Mouse (Mus musculus): ENCODE data around the gene Katnbl1. TPM values are rescaled to one million over a fixed set of nuclear protein-coding genes. Genes with fewer than 3 reads are reported as not detected.
A peak's percentile ranks its signal among the peaks of the same experiment; 100 is the strongest.

The Katnbl1 gene
- polyA plus RNA-seq, 1 experiment from 2014 or later, result 44.6 TPM

- TF ChIP-seq CTCF (IDR thresholded peaks at IDR 0.05; ENCODE audit: low read depth), result no peak
- DNase-seq, result no peak
Observed at GRCm38 (mm10) chr2:112369941-112370340, 9.1 kb upstream of the Katnbl1 start.

DNA sequence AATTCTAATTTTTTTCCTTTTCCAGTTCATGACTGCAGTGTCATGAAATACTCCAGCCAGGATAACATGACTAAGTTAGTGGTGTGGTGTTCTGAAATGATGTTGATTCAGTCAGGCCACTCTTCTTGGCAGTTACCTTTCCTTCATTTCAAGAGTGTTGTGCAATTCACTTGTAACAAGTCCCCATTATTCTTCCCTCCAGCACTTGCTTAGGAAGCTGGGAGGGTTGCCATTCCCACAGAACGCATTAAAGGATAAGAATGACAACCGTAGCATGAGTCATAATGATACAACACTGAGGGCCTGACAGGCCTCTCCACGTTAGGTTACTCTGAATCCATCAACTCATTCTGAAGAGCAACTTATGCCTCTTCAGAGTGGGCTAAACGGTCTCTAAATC lies 5.9 kb upstream of the Katnbl1 start:
- H3K9me3 ChIP-seq (ENCODE audit: low read depth, low read length), result no peaks in the 10 kb centered on the region
- H3K27ac ChIP-seq (ENCODE audit: low read depth), result no peak overlapping the region
- DNase-seq (no peak), ATAC-seq (ENCODE audit: insufficient read depth) (no peak)
- H3K9ac ChIP-seq, result no peak overlapping the region
- no peak overlapping the region for H3K4me2 ChIP-seq
- H3K4me3 ChIP-seq (ENCODE audit: low read depth, low read length), result no peak overlapping the region
- 49% methylated on average over 4 of the region's 4 CpGs for WGBS
- H3K4me1 ChIP-seq (ENCODE audit: insufficient read depth), result no peaks in the 10 kb centered on the region
- no peaks in the 10 kb centered on the region for H3K27me3 ChIP-seq (ENCODE audit: insufficient read depth, low read length)
- no peaks in the 10 kb centered on the region for H3K36me3 ChIP-seq (ENCODE audit: insufficient read depth)
- TF ChIP-seq CTCF (IDR thresholded peaks at IDR 0.05; ENCODE audit: low read depth), result no peak

More at GRCm38 (mm10) chr2:112369941-112370340, 9.1 kb upstream of the Katnbl1 start:
- ATAC-seq (ENCODE audit: insufficient read depth), result no peak
- Histone ChIP-seq H3K36me3 (ENCODE audit: insufficient read depth) (no peaks in the 10 kb centered on the region), H3K4me1 (ENCODE audit: insufficient read depth) (no peaks in the 10 kb centered on the region), H3K9me3 (ENCODE audit: low read depth, low read length) (no peaks in the 10 kb centered on the region), H3K27ac (ENCODE audit: low read depth) (no peak overlapping the region), H3K27me3 (ENCODE audit: insufficient read depth, low read length) (no peaks in the 10 kb centered on the region), H3K4me2 (no peak overlapping the region), H3K4me3 (ENCODE audit: low read depth, low read length) (no peak overlapping the region), H3K9ac (no peak overlapping the region)
- WGBS, result 53% methylated on average over 5 of the region's 5 CpGs

GRCm38 (mm10) chr2:112374610-112375009 lies 4.4 kb upstream of the Katnbl1 start:
- no peak for TF ChIP-seq CTCF (IDR thresholded peaks at IDR 0.05; ENCODE audit: low read depth)
- peak; percentile 27 for DNase-seq
- no peak overlapping the region for H3K4me3 ChIP-seq (ENCODE audit: low read depth, low read length)
- H3K36me3 ChIP-seq (ENCODE audit: insufficient read depth), result no peaks in the 10 kb centered on the region
- 49% methylated on average over 5 of the region's 5 CpGs for WGBS
- no peak overlapping the region for H3K9ac ChIP-seq
- no peak overlapping the region for H3K4me2 ChIP-seq
- no peak for ATAC-seq (ENCODE audit: insufficient read depth)
- H3K9me3 ChIP-seq (ENCODE audit: low read depth, low read length), result no peaks in the 10 kb centered on the region
- H3K27me3 ChIP-seq (ENCODE audit: insufficient read depth, low read length), result no peaks in the 10 kb centered on the region
- no peaks in the 10 kb centered on the region for H3K4me1 ChIP-seq (ENCODE audit: insufficient read depth)
- H3K27ac ChIP-seq (ENCODE audit: low read depth), result no peak overlapping the region

- 38% methylated on average over 8 of the region's 8 CpGs for WGBS
- DNase-seq, result no peak
- H3K36me3 ChIP-seq (ENCODE audit: insufficient read depth), result no peaks in the 10 kb centered on the region
- H3K27ac ChIP-seq (ENCODE audit: low read depth), result no peak overlapping the region
- no peak for ATAC-seq (ENCODE audit: insufficient read depth)
- H3K27me3 ChIP-seq (ENCODE audit: insufficient read depth, low read length), result no peaks in the 10 kb centered on the region
- H3K9ac ChIP-seq, result peak overlapping the region; percentile 95
- H3K9me3 ChIP-seq (ENCODE audit: low read depth, low read length), result no peaks in the 10 kb centered on the region
- peak overlapping the region; percentile 91 for H3K4me3 ChIP-seq (ENCODE audit: low read depth, low read length)
- H3K4me1 ChIP-seq (ENCODE audit: insufficient read depth), result no peaks in the 10 kb centered on the region
- no peak for TF ChIP-seq CTCF (IDR thresholded peaks at IDR 0.05; ENCODE audit: low read depth)
- peak overlapping the region; percentile 76 for H3K4me2 ChIP-seq
Observed at GRCm38 (mm10) chr2:112380131-112380530, 1.1 kb downstream of the Katnbl1 start.

GRCm38 (mm10) chr2:112381219-112381618 lies 2.2 kb downstream of the Katnbl1 start:
- WGBS, result 94% methylated on average over 1 of the region's 1 CpGs

DNA sequence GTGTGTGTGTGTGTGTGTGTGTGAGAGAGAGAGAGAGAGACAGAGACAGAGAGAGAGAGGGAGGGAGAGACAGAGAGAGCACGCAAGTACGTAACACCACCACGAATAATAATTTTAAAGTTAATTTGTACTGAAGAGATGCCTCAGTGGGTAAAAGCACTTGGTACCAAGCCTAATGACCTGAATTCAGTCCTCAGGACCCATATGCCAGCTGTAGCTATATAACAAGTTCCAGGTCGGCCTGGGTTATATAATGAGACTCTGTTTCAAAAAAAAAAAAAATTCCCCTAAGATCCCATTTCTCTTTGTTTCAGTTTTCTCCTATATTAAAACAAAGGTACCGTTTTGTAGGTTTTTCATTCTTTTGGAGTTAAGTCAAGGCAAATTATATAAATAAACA lies 11.8 kb downstream of the Katnbl1 start:
- Histone ChIP-seq H3K9me3 (ENCODE audit: low read depth, low read length) (no peaks in the 10 kb centered on the region), H3K27ac (ENCODE audit: low read depth) (no peak overlapping the region), H3K27me3 (ENCODE audit: insufficient read depth, low read length) (no peaks in the 10 kb centered on the region), H3K4me1 (ENCODE audit: insufficient read depth) (no peaks in the 10 kb centered on the region), H3K36me3 (ENCODE audit: insufficient read depth) (no peaks in the 10 kb centered on the region), H3K4me2 (no peak overlapping the region), H3K9ac (no peak overlapping the region), H3K4me3 (ENCODE audit: low read depth, low read length) (no peak overlapping the region)
- no peak for ATAC-seq (ENCODE audit: insufficient read depth)
- TF ChIP-seq CTCF (IDR thresholded peaks at IDR 0.05; ENCODE audit: low read depth), result no peak
- WGBS, result 83% methylated on average over 5 of the region's 5 CpGs
- DNase-seq, result no peak

More at GRCm38 (mm10) chr2:112381219-112381618, 2.2 kb downstream of the Katnbl1 start:
- Histone ChIP-seq H3K4me1 (ENCODE audit: insufficient read depth) (no peaks in the 10 kb centered on the region), H3K4me2 (no peak overlapping the region), H3K27ac (ENCODE audit: low read depth) (no peak overlapping the region), H3K4me3 (ENCODE audit: low read depth, low read length) (no peak overlapping the region), H3K27me3 (ENCODE audit: insufficient read depth, low read length) (no peaks in the 10 kb centered on the region), H3K9me3 (ENCODE audit: low read depth, low read length) (no peaks in the 10 kb centered on the region), H3K9ac (no peak overlapping the region), H3K36me3 (ENCODE audit: insufficient read depth) (no peaks in the 10 kb centered on the region)
- DNase-seq (no peak), ATAC-seq (ENCODE audit: insufficient read depth) (no peak)
- TF ChIP-seq CTCF (IDR thresholded peaks at IDR 0.05; ENCODE audit: low read depth), result no peak

- DNase-seq (no peak), ATAC-seq (ENCODE audit: insufficient read depth) (no peak)
- WGBS, result 77% methylated on average over 4 of the region's 4 CpGs
- no peak overlapping the region for H3K27ac ChIP-seq (ENCODE audit: low read depth)
- H3K4me3 ChIP-seq (ENCODE audit: low read depth, low read length), result no peak overlapping the region
- H3K4me2 ChIP-seq, result no peak overlapping the region
- H3K36me3 ChIP-seq (ENCODE audit: insufficient read depth), result no peaks in the 10 kb centered on the region
- no peaks in the 10 kb centered on the region for H3K9me3 ChIP-seq (ENCODE audit: low read depth, low read length)
- no peaks in the 10 kb centered on the region for H3K27me3 ChIP-seq (ENCODE audit: insufficient read depth, low read length)
- H3K9ac ChIP-seq, result no peak overlapping the region
- TF ChIP-seq CTCF (IDR thresholded peaks at IDR 0.05; ENCODE audit: low read depth), result no peak
- H3K4me1 ChIP-seq (ENCODE audit: insufficient read depth), result no peaks in the 10 kb centered on the region
Observed at GRCm38 (mm10) chr2:112391346-112392000, 12.5 kb downstream of the Katnbl1 start.

All from lung, embryonic 14.5 days (tissue).